Mouse (Mus musculus) spleen, adult 2 months (tissue): ENCODE results near the gene Olfr157.

Experiments
- CTCF ChIP-seq: fragments of 200-500 bp; IDR thresholded peaks from 2 replicates; pipeline ENCODE4 v1.5.1; 2011; ENCODE audit warnings: mild to moderate bottlenecking, inconsistent platforms; ENCODE audit not compliant: insufficient read depth, insufficient read length, insufficient replicate concordance; ENCODE audit errors: extremely low read depth
- POLR2A ChIP-seq: fragments of 200-500 bp; IDR thresholded peaks from 2 replicates; pipeline ENCODE4 v1.6.1; 2011; ENCODE audit warnings: low read depth, low read length, inconsistent platforms

GRCm38 (mm10) chr4:43874501-43874900 lies 34.5 kb upstream of the Olfr157 start:
- no peak for TF ChIP-seq CTCF
- no peak for TF ChIP-seq POLR2A
